In genomic region chr5:150208009-150208408, GRCm38 (mm10) we compare ENCODE assay signal across 12 mouse cellular contexts.
DNase-seq lines count a peak whose midpoint lies in the region; ATAC-seq lines count a peak whose summit lies in the region.
"Had no signal": no experiment of that assay in that cellular context is flagged by ENCODE, and none has a peak within 500 bp of the region (broad histone marks: within the 10 kb centered on the region; RNA-seq: fewer than 3 reads in every experiment).

No protein-coding gene starts in this region.

- WGBS in kidney, embryonic 16.5 days: 42% methylated on average over 7 of the region's 7 CpGs
- 27% methylated on average over 7 of the region's 7 CpGs for WGBS in embryonic facial prominence, embryonic 14.5 days
- 33% methylated on average over 7 of the region's 7 CpGs for WGBS in midbrain, embryonic 15.5 days

- no peaks in the 10 kb centered on the region for H3K27me3 ChIP-seq in kidney, embryonic 16.5 days (ENCODE audit: insufficient read depth, low read length)
- H3K27me3 ChIP-seq in embryonic facial prominence, embryonic 14.5 days (replicated peaks; ENCODE audit: control insufficient read depth, insufficient read depth, low read length): no peaks in the 10 kb centered on the region
- H3K27me3 ChIP-seq in midbrain, embryonic 15.5 days (replicated peaks): no peaks in the 10 kb centered on the region

- intact Hi-C loops in heart, postnatal 10 days (cut with DNase I): no loop called here

- no peak for ATAC-seq in kidney, embryonic 16.5 days (ENCODE audit: low FRiP score, low TSS enrichment)
- peak; percentile 93 for ATAC-seq in embryonic facial prominence, embryonic 14.5 days (ENCODE audit: low read depth)
- no peak for ATAC-seq in midbrain, embryonic 15.5 days (replicated peaks)
- ATAC-seq in erythroid progenitor cell, adult 5-6 weeks (replicated peaks; ENCODE audit: low FRiP score, poor library complexity, severe bottlenecking): no peak
- ATAC-seq: activated CD4-positive, CD25-positive, alpha-beta regulatory T cell, adult 4 months had no signal

- H3K4me1 ChIP-seq in kidney, embryonic 16.5 days (ENCODE audit: insufficient read depth, low read length): no peaks in the 10 kb centered on the region
- peaks cover 14% of the 10 kb centered on the region; the same call in 1 of the 2 replicates for H3K4me1 ChIP-seq in embryonic facial prominence, embryonic 14.5 days (ENCODE audit: control insufficient read depth, insufficient read depth, low read length)
- H3K4me1 ChIP-seq in midbrain, embryonic 15.5 days: peaks cover 5% of the 10 kb centered on the region; the same call in 1 of the 2 replicates

- H3K9ac ChIP-seq in kidney, embryonic 16.5 days (replicated peaks; ENCODE audit: low read length): no peak overlapping the region
- H3K9ac ChIP-seq in embryonic facial prominence, embryonic 14.5 days (ENCODE audit: low read depth, low read length): no peak overlapping the region
- H3K9ac ChIP-seq in midbrain, embryonic 15.5 days: no peak overlapping the region

- peak overlapping the region; percentile 1; the same call in 1 of the 2 replicates for H3K4me3 ChIP-seq in kidney, embryonic 16.5 days (ENCODE audit: low read length)
- peak overlapping the region; percentile 20; the same call in 1 of the 2 replicates for H3K4me3 ChIP-seq in embryonic facial prominence, embryonic 14.5 days (ENCODE audit: low read depth, low read length)
- no peak overlapping the region for H3K4me3 ChIP-seq in midbrain, embryonic 15.5 days

- no peaks in the 10 kb centered on the region for H3K36me3 ChIP-seq in kidney, embryonic 16.5 days (ENCODE audit: insufficient read depth, low read length)
- H3K36me3 ChIP-seq in embryonic facial prominence, embryonic 14.5 days (ENCODE audit: control insufficient read depth, insufficient read depth, low read length): no peaks in the 10 kb centered on the region
- no peaks in the 10 kb centered on the region for H3K36me3 ChIP-seq in midbrain, embryonic 15.5 days (replicated peaks)

- H3K9me3 ChIP-seq in kidney, embryonic 16.5 days (ENCODE audit: low read length): no peaks in the 10 kb centered on the region
- no peaks in the 10 kb centered on the region for H3K9me3 ChIP-seq in embryonic facial prominence, embryonic 14.5 days (ENCODE audit: control insufficient read depth, low read length)
- H3K9me3 ChIP-seq in midbrain, embryonic 15.5 days: no peaks in the 10 kb centered on the region

- DNase-seq in heart, adult 11 months: peak; percentile 41
- no peak for DNase-seq in heart, postnatal 10 days
- DNase-seq in kidney, postnatal 25 days: no peak
- DNase-seq in embryonic facial prominence, embryonic 14.5 days (ENCODE audit: low spot score): peak; percentile 89
- DNase-seq in frontal cortex, adult 2 months (ENCODE audit: extremely low spot score in 1 of 2, low spot score in 1 of 2): no peak
- DNase-seq: cerebellum, postnatal 14 days; kidney, adult 11 months; thymus, adult 2 months had no signal

- H3K4me2 ChIP-seq in kidney, embryonic 16.5 days (replicated peaks; ENCODE audit: low read depth, low read length): peak overlapping the region; percentile 36
- peak overlapping the region; percentile 47 for H3K4me2 ChIP-seq in embryonic facial prominence, embryonic 14.5 days (ENCODE audit: low read depth, low read length)
- peak overlapping the region; percentile 28; the same call in 1 of the 2 replicates for H3K4me2 ChIP-seq in midbrain, embryonic 15.5 days

- H3K27ac ChIP-seq in kidney, embryonic 16.5 days (ENCODE audit: low read length): no peak overlapping the region
- H3K27ac ChIP-seq in embryonic facial prominence, embryonic 14.5 days (replicated peaks; ENCODE audit: low read depth, low read length): no peak overlapping the region
- H3K27ac ChIP-seq in midbrain, embryonic 15.5 days: no peak overlapping the region

Comparison
In these comparisons a context has a peak if more than half of its experiments do, and no peak if none do; other contexts are left out.
1. DNase-seq: peak in heart, adult 11 months (single experiment) and embryonic facial prominence, embryonic 14.5 days (single experiment); none in heart, postnatal 10 days (0 of 2), kidney, postnatal 25 days (0 of 2) and frontal cortex, adult 2 months (0 of 2).
2. Peak in every context shown above with its lines, with median percentiles within 50 percentile points of each other: H3K4me2 ChIP-seq.